Mouse (Mus musculus) cerebellum, postnatal 36 days (tissue): Measurements from ENCODE around the gene Saysd1.
A peak's percentile ranks its signal among the peaks of the same experiment; 100 is the strongest.

Experiments
- DNase-seq, 2 experiments: peaks; one replicate each; pipeline ENCODE4 v3.0.0; 2021 to 2022; ENCODE audit warnings: mixed read lengths in 2 of 2

Saysd1 gene

GRCm38 (mm10) chr14:20098061-20098460, 40.3 kb downstream of the Saysd1 start:
- no peak for DNase-seq

- DNase-seq = no peak
These were observed 43.4 kb downstream of the Saysd1 start for GRCm38 (mm10) chr14:20094942-20095341.

DNA sequence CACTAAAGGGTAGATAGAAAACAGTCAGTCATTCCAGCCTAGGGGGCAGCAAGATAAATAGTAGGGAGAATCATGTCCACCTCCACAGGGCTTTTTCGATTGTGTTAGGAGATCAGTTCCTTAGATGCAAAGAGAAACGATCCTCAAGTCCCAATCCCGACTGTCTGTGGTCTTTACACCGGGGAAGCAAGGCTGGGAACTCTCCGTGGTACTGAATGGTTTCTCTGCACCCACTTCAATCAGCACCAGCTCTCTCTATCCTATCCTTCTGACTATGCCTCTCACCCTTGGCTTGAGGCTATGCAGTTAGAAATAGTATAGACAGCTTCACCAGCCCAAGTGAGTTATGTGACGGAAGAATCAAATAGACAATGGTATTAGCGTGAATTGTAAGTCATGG, 44.8 kb downstream of the Saysd1 start:
- DNase-seq = no peak

GRCm38 (mm10) chr14:20084335-20084734, 54.0 kb downstream of the Saysd1 start:
- DNase-seq = no peak

- peak; percentile 95 for DNase-seq
These were observed 55.6 kb downstream of the Saysd1 start for GRCm38 (mm10) chr14:20082536-20083325.

DNA sequence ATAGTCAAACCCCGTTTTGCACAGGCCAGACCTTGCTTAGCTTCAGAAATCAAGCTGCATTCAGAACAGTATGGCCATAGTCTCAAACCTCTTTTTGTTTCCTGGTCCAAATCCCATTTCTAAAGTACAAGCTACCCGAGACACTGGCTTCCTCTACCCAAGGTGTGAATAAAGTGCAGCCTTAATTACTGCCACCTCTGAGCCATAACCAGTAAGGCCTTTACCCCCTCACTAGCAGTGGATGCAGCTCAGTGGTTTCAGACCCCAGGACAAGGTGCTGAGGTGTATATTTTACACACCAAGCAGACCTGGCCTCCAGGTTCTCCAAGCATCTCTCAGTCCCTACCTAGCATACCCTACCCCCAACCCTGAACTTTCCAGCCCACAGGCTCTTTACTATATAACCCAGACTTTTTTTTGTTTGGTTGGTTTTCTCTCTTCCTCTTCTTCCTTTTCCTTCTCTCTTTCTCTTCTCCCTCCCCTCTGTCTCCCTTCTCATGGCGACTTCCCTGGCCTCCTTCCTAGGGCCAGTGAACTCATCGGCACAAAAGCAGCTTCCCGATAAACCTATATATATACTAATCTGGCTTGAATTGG, 56.3 kb downstream of the Saysd1 start:
- no peak for DNase-seq

DNA sequence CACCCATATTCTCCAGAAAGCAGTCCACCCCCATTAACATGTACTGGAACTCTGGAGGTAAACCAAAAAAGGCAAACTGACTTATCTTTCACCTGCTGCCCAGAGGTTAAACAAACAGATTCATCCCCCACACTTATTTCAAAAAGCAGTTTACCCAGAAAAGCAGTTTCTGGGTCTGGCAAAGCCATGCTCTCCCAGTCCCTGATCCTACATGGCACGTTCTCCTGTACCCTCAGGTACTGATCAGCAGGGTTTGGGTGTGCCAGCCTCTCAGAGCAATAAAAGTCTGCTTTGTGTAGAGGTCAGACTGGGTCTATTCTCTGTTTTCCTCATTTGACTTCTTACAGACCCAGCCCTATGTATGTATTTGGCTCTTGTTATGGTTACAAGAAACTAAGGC, 57.2 kb downstream of the Saysd1 start:
- DNase-seq = no peak

DNA sequence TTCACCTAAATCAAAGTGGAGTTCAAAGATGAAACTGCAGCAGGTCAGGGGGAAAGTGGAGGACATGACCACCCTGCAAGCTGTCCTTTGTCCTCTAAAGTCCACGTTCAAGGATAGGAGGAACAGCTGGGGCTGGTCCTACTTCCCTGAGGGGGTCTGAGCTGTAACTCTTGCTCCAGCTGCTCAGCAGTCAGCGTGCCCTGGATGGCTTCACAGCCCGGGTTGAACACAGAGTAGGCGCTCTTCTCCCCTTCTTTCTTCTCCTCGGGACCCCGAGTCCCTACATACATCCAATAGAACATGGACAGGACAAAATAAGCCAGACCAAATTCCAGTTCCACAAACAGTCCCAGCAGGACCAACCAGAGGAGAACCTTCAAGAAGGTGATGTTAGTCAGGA, 61.2 kb downstream of the Saysd1 start:
- DNase-seq = no peak

- DNase-seq = no peak
These were observed 62.8 kb downstream of the Saysd1 start for GRCm38 (mm10) chr14:20075544-20075943.

- DNase-seq = no peak
These were observed 63.6 kb downstream of the Saysd1 start for GRCm38 (mm10) chr14:20074759-20075158.

GRCm38 (mm10) chr14:20070629-20071028, 67.7 kb downstream of the Saysd1 start:
- DNase-seq = peak in 1 of 2 experiments; percentile 13

- peak in 1 of 2 experiments; percentile 6 for DNase-seq
These were observed 70.0 kb downstream of the Saysd1 start for GRCm38 (mm10) chr14:20068365-20068764.

DNA sequence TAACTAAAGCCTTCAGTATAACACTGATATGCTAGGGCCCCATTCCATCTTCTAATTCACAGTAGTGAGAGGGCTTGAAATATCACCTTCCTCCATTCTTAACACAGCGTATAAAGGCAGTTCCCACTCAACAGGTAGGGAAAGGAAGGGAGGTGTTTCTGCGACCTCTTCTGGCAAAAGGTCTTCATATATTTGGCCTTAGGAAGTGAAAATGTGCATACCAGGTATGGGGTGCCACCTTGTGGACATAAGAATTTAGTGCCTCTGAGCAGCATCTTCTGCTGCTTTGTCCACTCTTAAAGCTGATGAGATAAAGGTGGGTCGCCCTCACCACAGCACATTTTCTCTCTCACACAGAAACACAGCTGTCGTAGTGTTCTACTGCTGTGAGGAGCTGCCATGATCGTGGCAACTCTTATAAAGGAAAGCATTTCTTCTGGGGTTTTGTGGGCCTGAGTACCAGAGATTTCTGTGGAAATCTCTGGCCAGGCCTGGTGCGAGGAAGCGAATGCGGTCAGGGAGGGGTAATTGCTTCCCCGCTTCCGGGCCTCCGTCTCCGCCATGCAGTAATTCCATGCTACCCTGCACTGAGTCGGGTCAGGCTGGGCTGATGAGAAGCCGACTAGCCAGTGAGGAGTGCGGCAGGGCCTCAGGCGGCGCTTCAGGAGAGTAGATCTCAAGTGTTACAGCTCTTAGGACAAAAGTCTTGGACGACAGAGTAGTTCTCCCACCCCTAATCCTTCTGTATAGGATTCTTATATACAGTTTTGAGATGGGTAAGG, 70.8 kb downstream of the Saysd1 start:
- peak; percentile 74 to 83 for DNase-seq

GRCm38 (mm10) chr14:20064771-20065170, 73.6 kb downstream of the Saysd1 start:
- DNase-seq = no peak

GRCm38 (mm10) chr14:20048481-20048835, 89.9 kb downstream of the Saysd1 start:
- DNase-seq = no peak

GRCm38 (mm10) chr14:20047814-20048480, 90.4 kb downstream of the Saysd1 start:
- no peak for DNase-seq

GRCm38 (mm10) chr14:20047291-20047690, 91.0 kb downstream of the Saysd1 start:
- DNase-seq = no peak

DNA sequence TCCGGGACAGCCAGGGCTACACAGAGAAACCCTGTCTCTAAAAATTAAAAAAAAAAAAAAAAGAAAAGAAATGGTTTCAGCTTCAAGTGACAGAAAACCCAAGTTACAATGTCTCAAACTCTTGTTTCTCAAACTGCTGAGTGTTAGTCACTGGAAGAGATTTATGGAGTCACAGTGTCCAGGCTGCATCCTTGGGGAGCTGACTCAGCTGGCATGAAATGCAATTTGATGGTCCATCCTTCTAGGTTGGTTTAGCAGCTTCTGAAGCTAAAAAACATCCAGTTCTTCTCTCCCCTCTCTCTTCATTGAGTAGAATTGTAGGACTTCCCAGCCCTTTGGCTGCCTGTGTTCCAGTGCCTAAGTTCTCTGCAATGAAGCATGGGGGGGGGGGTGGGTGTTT, 94.3 kb downstream of the Saysd1 start:
- DNase-seq = no peak

GRCm38 (mm10) chr14:20041836-20042235, 96.5 kb downstream of the Saysd1 start:
- no peak for DNase-seq

DNA sequence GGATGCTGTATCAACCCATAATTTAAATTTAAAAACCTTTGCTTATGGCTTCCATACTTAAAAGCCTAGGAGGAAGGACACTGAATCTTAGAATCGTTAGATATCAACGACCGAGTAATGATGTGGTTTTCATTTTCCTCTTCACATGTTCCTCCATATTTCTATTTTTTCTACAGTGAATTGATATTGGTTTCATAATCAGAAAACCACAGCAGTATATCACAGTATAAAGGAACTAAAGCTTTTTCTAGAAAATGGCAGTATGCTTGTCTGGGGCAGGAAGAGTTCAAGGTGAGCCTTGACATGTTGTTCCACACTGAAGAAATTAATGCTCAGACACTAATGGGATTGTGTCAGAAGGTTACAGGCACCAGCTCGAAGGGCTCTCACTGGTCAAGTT, 97.4 kb downstream of the Saysd1 start:
- no peak for DNase-seq

DNA sequence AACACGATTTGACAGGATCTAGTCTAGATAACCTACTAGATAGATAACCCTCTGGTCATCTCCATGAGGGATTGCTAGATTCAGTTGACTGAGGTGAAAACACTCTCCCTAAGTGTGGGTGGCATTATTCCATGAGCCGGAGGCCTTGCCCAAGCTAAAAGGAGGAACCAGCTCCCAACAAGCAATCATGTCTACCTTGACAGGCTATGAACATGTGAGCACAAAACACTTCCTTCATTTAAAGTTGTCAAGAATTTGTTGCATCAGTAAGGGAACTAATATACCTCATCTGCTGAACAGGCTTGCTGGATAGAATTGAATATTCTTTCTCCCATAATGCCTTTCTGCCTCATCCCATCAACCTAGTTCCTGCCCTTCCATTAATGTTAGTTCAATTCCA, 98.5 kb downstream of the Saysd1 start:
- DNase-seq = no peak

DNA sequence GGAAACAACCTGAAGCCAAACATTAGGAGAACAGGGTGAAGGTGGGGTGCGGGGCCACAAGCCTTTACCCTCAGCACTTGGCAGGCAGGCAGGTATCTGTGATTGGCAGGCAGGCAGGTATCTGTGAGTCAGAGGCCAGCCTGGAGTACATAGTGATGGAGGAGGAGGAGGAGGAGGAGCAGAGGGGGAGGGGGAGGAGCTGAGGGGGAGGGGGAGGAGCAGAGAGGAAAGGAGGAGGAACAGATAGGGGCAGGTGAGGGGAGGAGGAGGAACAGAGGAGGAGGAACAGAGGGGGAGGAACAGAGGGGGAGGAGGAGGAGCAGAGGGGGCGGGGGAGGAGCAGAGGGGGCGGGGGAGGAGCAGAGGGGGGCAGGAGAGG, 105.6 kb downstream of the Saysd1 start:
- DNase-seq = no peak

DNA sequence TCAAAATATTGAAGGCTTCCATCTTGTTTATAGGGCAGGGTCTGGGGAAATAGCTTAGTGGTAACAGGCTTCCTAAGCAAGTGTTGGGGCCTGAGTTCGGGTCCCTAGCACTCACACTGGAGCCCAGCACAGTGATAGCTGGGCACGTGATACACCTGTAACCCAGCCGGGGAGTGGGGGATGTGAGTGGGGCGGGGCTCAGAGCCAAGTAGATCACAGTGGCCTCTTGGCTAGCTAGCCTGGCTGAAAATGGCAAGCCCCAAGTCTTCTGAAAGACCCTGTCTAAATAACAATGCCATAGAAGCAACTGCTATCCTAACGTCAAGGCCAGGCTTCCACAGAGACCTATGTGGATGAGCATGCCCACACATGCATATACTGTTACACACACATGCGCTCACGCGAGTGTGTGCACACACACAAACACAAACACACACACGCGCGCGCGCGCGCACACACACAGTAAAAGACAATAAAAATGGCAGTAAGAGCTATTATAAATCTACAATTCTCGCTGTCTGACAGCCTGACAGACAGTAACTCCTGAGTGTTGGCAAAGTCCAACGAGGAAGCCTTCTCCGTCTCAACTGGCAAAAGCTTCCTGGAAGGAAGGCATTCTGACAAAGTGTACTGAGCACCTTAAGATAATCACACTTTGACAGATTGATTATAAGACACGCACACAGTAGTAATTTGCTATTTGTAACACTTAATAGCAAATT, 106.2 kb downstream of the Saysd1 start:
- no peak for DNase-seq
